Mouse (Mus musculus) forebrain, embryonic 13.5 days (tissue): ENCODE results near the gene Slc30a9. TPM values are rescaled to one million over a fixed set of nuclear protein-coding genes. Genes with fewer than 3 reads are reported as not detected.

ENCODE experiments used
- ATAC-seq: fragments of 200-750 bp; cut with Nextera tagmentation; 2 replicates; pipeline ENCODE4 v1.8.0; 2017
- H3K27ac ChIP-seq: fragments of 300-500 bp; sonication (generic); 2 replicates; pipeline ENCODE4 v1.5.1; 2015; ENCODE audit warnings: inconsistent platforms, mild to moderate bottlenecking, moderate library complexity
- H3K27me3 ChIP-seq: fragments of 300-500 bp; sonication (generic); 2 replicates; pipeline ENCODE4 v1.6.1; 2015; ENCODE audit warnings: mild to moderate bottlenecking, inconsistent platforms
- H3K36me3 ChIP-seq: fragments of 300-500 bp; sonication (generic); 2 replicates; pipeline ENCODE4 v1.6.1; 2015; ENCODE audit warnings: mild to moderate bottlenecking, inconsistent platforms; ENCODE audit not compliant: poor library complexity, severe bottlenecking
- H3K4me1 ChIP-seq: fragments of 300-500 bp; sonication (generic); 2 replicates; pipeline ENCODE4 v1.6.1; 2015; ENCODE audit warnings: inconsistent platforms
- H3K4me2 ChIP-seq: fragments of 300-500 bp; sonication (generic); 2 replicates; pipeline ENCODE4 v1.6.1; 2015; ENCODE audit warnings: inconsistent platforms, mild to moderate bottlenecking, moderate library complexity
- H3K4me3 ChIP-seq: fragments of 300-500 bp; sonication (generic); 2 replicates; pipeline ENCODE4 v1.5.1; 2015; ENCODE audit warnings: mild to moderate bottlenecking, inconsistent platforms
- H3K9ac ChIP-seq: fragments of 300-500 bp; sonication (generic); 2 replicates; pipeline ENCODE4 v1.6.1; 2015; ENCODE audit warnings: mild to moderate bottlenecking, inconsistent platforms
- H3K9me3 ChIP-seq: fragments of 300-500 bp; sonication (generic); replicated peaks from 2 replicates; pipeline ENCODE4 v1.6.1; 2016; ENCODE audit warnings: inconsistent platforms
- WGBS: fragments of 180-500 bp; shearing (Covaris S2); methylation state at CpG from one replicate; pipeline ENCODE4 v1.1.7; 2015; 5-methylcytosine and 5-hydroxymethylcytosine counted together
- polyA plus RNA-seq: library from polyadenylated mRNA; unstranded; fragments of >200 nt; fragmentation: Nextera tagmentation; extraction: Ambion mirVana; gene quantifications from 2 replicates; pipeline ENCODE4 v1.2.1, GENCODE M21; 2015

Gene Slc30a9
- 123 and 131 TPM in 2 replicates for polyA plus RNA-seq

- H3K36me3 ChIP-seq: no peaks in the 10 kb centered on the region
- H3K27me3 ChIP-seq: no peaks in the 10 kb centered on the region
- peak; percentile 98 for ATAC-seq
- H3K4me1 ChIP-seq: peaks cover 16% of the 10 kb centered on the region
- under 1% methylated on average over 69 of the region's 83 CpGs for WGBS
- peak within 1 kb of the TSS; percentile 91 for H3K9ac ChIP-seq
- H3K27ac ChIP-seq: peak within 1 kb of the TSS; percentile 63
- H3K4me3 ChIP-seq: peak within 1 kb of the TSS; percentile 88
- no peaks in the 10 kb centered on the region for H3K9me3 ChIP-seq
- peak within 1 kb of the TSS; percentile 94 for H3K4me2 ChIP-seq
Observed at GRCm38 (mm10) chr5:67306698-67307521, at the start of gene Slc30a9. Slc30a9 (plus strand) TSS chr5:67306955.

GRCm38 (mm10) chr5:67258473-67258872, 48.3 kb upstream of the Slc30a9 start:
- Histone ChIP-seq H3K4me2 (no peak overlapping the region), H3K36me3 (0 out of 2 replicates have a peak, but pooled peaks cover 7% of the 10 kb centered on the region), H3K4me3 (no peak overlapping the region), H3K9ac (no peak overlapping the region), H3K9me3 (no peaks in the 10 kb centered on the region), H3K4me1 (peaks cover 20% of the 10 kb centered on the region), H3K27ac (no peak overlapping the region), H3K27me3 (no peaks in the 10 kb centered on the region)
- ATAC-seq: no peak
- 89% methylated on average over 9 of the region's 9 CpGs for WGBS

- Histone ChIP-seq H3K9me3 (no peaks in the 10 kb centered on the region), H3K36me3 (peaks cover 21% of the 10 kb centered on the region), H3K27ac (no peak overlapping the region), H3K4me1 (peaks cover 20% of the 10 kb centered on the region), H3K27me3 (no peaks in the 10 kb centered on the region), H3K4me3 (peak overlapping the region; percentile 78), H3K9ac (peak overlapping the region; percentile 89; the same call in 1 of the 2 replicates), H3K4me2 (peak overlapping the region; percentile 75)
- WGBS: 0% methylated on average over 9 of the region's 9 CpGs
- ATAC-seq: peak; percentile 20; the same call in 1 of the 2 replicates
Observed at GRCm38 (mm10) chr5:67260159-67260530, 46.6 kb upstream of the Slc30a9 start.

- Histone ChIP-seq H3K4me3 (peak within 1 kb of the TSS; percentile 78), H3K36me3 (peaks cover 27% of the 10 kb centered on the region), H3K9ac (peak within 1 kb of the TSS; percentile 89), H3K4me1 (peaks cover 20% of the 10 kb centered on the region), H3K4me2 (peak within 1 kb of the TSS; percentile 75), H3K27ac (peak within 1 kb of the TSS; percentile 93), H3K27me3 (no peaks in the 10 kb centered on the region), H3K9me3 (no peaks in the 10 kb centered on the region)
- peak; percentile 93 for ATAC-seq
- WGBS: under 1% methylated on average over 67 of the region's 67 CpGs
Observed at GRCm38 (mm10) chr5:67260531-67261371, 46.0 kb upstream of the Slc30a9 start, which contains the start of gene Tmem33. Tmem33 (plus strand) TSS chr5:67260565.

- Histone ChIP-seq H3K4me3 (no peak overlapping the region), H3K4me1 (peaks cover 20% of the 10 kb centered on the region), H3K4me2 (no peak overlapping the region), H3K36me3 (peaks cover 46% of the 10 kb centered on the region), H3K9me3 (no peaks in the 10 kb centered on the region), H3K27ac (no peak overlapping the region), H3K9ac (no peak overlapping the region), H3K27me3 (no peaks in the 10 kb centered on the region)
- no peak for ATAC-seq
- 89% methylated on average over 7 of the region's 7 CpGs for WGBS
Observed at GRCm38 (mm10) chr5:67262964-67263363, 43.8 kb upstream of the Slc30a9 start.

DNA sequence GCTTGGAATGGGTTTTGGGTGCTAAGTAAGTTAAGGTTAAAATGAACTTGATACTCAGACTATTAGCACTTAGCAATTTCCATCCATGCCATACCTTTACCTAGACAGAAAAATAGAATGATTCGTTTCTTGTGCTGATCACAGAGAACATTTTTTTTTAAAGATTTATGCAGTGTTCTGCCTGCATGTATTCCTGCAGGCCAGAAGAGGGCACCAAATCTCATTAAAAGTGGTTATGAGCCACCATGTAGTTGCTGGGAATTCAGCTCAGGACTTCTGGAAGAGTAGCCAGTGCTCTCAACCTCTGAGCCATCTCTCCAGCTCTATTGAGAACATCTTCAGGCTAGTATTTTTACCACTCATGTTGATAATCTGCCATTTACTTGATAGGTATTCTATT, 40.6 kb upstream of the Slc30a9 start:
- Histone ChIP-seq H3K9ac (no peak overlapping the region), H3K4me3 (no peak overlapping the region), H3K9me3 (no peaks in the 10 kb centered on the region), H3K36me3 (peaks cover 62% of the 10 kb centered on the region), H3K27ac (no peak overlapping the region), H3K4me1 (peaks cover 15% of the 10 kb centered on the region), H3K27me3 (no peaks in the 10 kb centered on the region), H3K4me2 (no peak overlapping the region)
- 97% methylated on average over 1 of the region's 1 CpGs for WGBS
- no peak for ATAC-seq

DNA sequence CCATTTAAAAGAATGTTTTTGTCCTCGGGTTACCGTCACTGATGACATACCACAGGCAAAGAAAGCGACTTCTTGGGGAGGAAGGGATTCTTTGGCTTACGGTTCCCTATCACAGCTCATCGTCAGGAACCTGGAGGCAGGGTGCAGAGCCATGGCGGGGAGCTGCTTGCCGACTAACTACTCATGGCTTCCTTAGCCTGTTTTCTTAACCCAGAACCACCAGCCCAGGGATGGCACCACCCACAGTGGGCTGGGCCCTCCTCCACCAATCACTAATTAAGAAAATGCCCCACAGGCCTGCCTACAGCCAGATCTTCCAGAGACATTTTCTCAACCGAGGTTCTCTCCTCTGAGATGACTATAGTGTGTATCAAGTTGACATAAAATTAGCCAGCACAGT, 37.4 kb upstream of the Slc30a9 start:
- Histone ChIP-seq H3K4me3 (no peak overlapping the region), H3K36me3 (peaks cover 48% of the 10 kb centered on the region), H3K4me2 (no peak overlapping the region), H3K27me3 (no peaks in the 10 kb centered on the region), H3K27ac (no peak overlapping the region), H3K9me3 (no peaks in the 10 kb centered on the region), H3K9ac (no peak overlapping the region), H3K4me1 (no peaks in the 10 kb centered on the region)
- no peak for ATAC-seq
- 91% methylated on average over 8 of the region's 8 CpGs for WGBS

- Histone ChIP-seq H3K27ac (no peak overlapping the region), H3K9ac (no peak overlapping the region), H3K9me3 (no peaks in the 10 kb centered on the region), H3K4me2 (no peak overlapping the region), H3K4me1 (no peaks in the 10 kb centered on the region), H3K36me3 (peaks cover 45% of the 10 kb centered on the region), H3K27me3 (no peaks in the 10 kb centered on the region), H3K4me3 (no peak overlapping the region)
- 92% methylated on average over 9 of the region's 9 CpGs for WGBS
- ATAC-seq: no peak
Observed at GRCm38 (mm10) chr5:67279407-67279806, 27.3 kb upstream of the Slc30a9 start.

GRCm38 (mm10) chr5:67279840-67280239, 26.9 kb upstream of the Slc30a9 start:
- H3K4me1 ChIP-seq: no peaks in the 10 kb centered on the region
- H3K9ac ChIP-seq: no peak overlapping the region
- H3K27ac ChIP-seq: no peak overlapping the region
- H3K9me3 ChIP-seq: no peaks in the 10 kb centered on the region
- peaks cover 50% of the 10 kb centered on the region for H3K36me3 ChIP-seq
- ATAC-seq: no peak
- no peak overlapping the region for H3K4me2 ChIP-seq
- H3K4me3 ChIP-seq: no peak overlapping the region
- no peaks in the 10 kb centered on the region for H3K27me3 ChIP-seq
- WGBS: 91% methylated on average over 4 of the region's 4 CpGs

DNA sequence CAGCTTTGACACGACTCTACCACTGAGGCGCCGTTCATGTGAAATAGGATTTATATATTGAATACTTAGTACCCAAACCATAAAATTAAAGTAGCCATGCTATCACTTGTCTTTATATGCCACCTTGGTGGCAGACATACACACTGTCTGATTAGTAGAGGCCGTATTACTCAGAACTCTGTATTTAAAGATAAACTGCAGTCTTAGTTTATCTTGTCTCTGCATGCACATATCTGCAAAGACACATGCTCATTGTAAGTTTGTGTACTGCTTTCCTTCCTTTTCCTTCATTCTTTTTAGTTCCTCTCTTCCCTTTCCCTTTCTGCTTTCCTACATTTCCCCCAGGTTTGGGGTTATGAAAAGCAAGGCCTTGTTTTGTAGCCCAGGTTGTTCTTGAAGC, 26.4 kb upstream of the Slc30a9 start:
- 98% methylated on average over 4 of the region's 4 CpGs for WGBS
- ATAC-seq: no peak
- Histone ChIP-seq H3K36me3 (peaks cover 55% of the 10 kb centered on the region), H3K9me3 (no peaks in the 10 kb centered on the region), H3K4me3 (no peak overlapping the region), H3K9ac (no peak overlapping the region), H3K4me2 (no peak overlapping the region), H3K27me3 (no peaks in the 10 kb centered on the region), H3K4me1 (no peaks in the 10 kb centered on the region), H3K27ac (no peak overlapping the region)

- Histone ChIP-seq H3K9me3 (no peaks in the 10 kb centered on the region), H3K4me2 (no peak overlapping the region), H3K4me1 (no peaks in the 10 kb centered on the region), H3K27me3 (no peaks in the 10 kb centered on the region), H3K36me3 (peaks cover 16% of the 10 kb centered on the region), H3K27ac (no peak overlapping the region), H3K9ac (no peak overlapping the region), H3K4me3 (no peak overlapping the region)
- no peak for ATAC-seq
- 93% methylated on average over 3 of the region's 3 CpGs for WGBS
Observed at GRCm38 (mm10) chr5:67295029-67295428, 11.7 kb upstream of the Slc30a9 start.

- no peaks in the 10 kb centered on the region for H3K4me1 ChIP-seq
- no peak overlapping the region for H3K4me3 ChIP-seq
- H3K9ac ChIP-seq: no peak overlapping the region
- no peak for ATAC-seq
- WGBS: 82% methylated on average over 6 of the region's 6 CpGs
- H3K27me3 ChIP-seq: no peaks in the 10 kb centered on the region
- no peaks in the 10 kb centered on the region for H3K9me3 ChIP-seq
- H3K4me2 ChIP-seq: no peak overlapping the region
- H3K27ac ChIP-seq: no peak overlapping the region
- H3K36me3 ChIP-seq: peaks cover 13% of the 10 kb centered on the region
Observed at GRCm38 (mm10) chr5:67295682-67296081, 11.1 kb upstream of the Slc30a9 start.
